Mouse (Mus musculus) 3134 (cell line): ENCODE results near the gene Tlx3.

Experiments
- DNase-seq: peaks from one replicate; pipeline ENCODE4 v3.0.0-alpha.2; 2011; ENCODE audit warnings: low spot score; ENCODE audit not compliant: insufficient read length; ENCODE audit errors: extremely low read depth

Gene Tlx3

GRCm38 (mm10) chr11:33151128-33151779, 52.1 kb downstream of the Tlx3 start:
- DNase-seq = no peak
